Mouse (Mus musculus) liver, embryonic 14.5 days (tissue): ENCODE measurements around the gene Flii. TPM values are rescaled to one million over a fixed set of nuclear protein-coding genes. Genes with fewer than 3 reads are reported as not detected.

Source experiments
- ATAC-seq: fragments of 200-750 bp; cut with Nextera tagmentation; 2 replicates; pipeline ENCODE4 v1.8.0; 2017; ENCODE audit warnings: moderate number of reproducible peaks, mild to moderate bottlenecking, moderate library complexity; ENCODE audit not compliant: insufficient read depth
- DNase-seq, 3 experiments: peaks; one replicate each; pipeline ENCODE4 v3.0.0-alpha.2; 2012 to 2013; ENCODE audit warnings: low read depth in 3 of 3, low spot score in 3 of 3
- H3K27ac ChIP-seq: fragments of 300-500 bp; sonication (generic); 2 replicates; pipeline ENCODE4 v1.5.1; 2014; ENCODE audit warnings: moderate library complexity, mild to moderate bottlenecking, control low read depth, inconsistent platforms
- H3K27me3 ChIP-seq: fragments of 300-500 bp; sonication (generic); 2 replicates; pipeline ENCODE4 v1.6.1; 2014; ENCODE audit warnings: mild to moderate bottlenecking, low read length, moderate library complexity; ENCODE audit not compliant: control insufficient read depth, insufficient read depth
- H3K36me3 ChIP-seq: fragments of 300-500 bp; sonication (generic); replicated peaks from 2 replicates; pipeline ENCODE4 v1.6.1; 2014; ENCODE audit warnings: low read depth; ENCODE audit not compliant: control insufficient read depth, insufficient read depth
- H3K4me1 ChIP-seq, 2 experiments: fragments of 200-500 bp in 1 of 2; fragments of 300-500 bp in 1 of 2; sonication (generic) in 1 of 2; replicated peaks; 2 replicates each; pipeline ENCODE4 v1.6.1; 2012 to 2014; ENCODE audit warnings: antibody characterized with exemption in 1 of 2, inconsistent platforms in 1 of 2, low read length in 1 of 2; ENCODE audit not compliant: control insufficient read depth in 2 of 2, insufficient read depth in 2 of 2
- H3K4me2 ChIP-seq: fragments of 300-500 bp; sonication (generic); 2 replicates; pipeline ENCODE4 v1.6.1; 2014; ENCODE audit warnings: low read depth, mild to moderate bottlenecking, control low read depth, moderate library complexity
- H3K4me3 ChIP-seq, 2 experiments: fragments of 200-500 bp in 1 of 2; fragments of 300-500 bp in 1 of 2; sonication (generic) in 1 of 2; 2 replicates each; pipeline ENCODE4 v1.5.1; 2012 to 2014; ENCODE audit warnings: low read depth in 2 of 2, low read length in 2 of 2, mild to moderate bottlenecking in 2 of 2, control low read depth in 1 of 2, inconsistent platforms in 1 of 2, moderate library complexity in 1 of 2; ENCODE audit not compliant: insufficient read depth in 1 of 2
- H3K9ac ChIP-seq: fragments of 300-500 bp; sonication (generic); replicated peaks from 2 replicates; pipeline ENCODE4 v1.6.1; 2014; ENCODE audit warnings: mild to moderate bottlenecking, control low read depth, moderate library complexity
- H3K9me3 ChIP-seq: fragments of 300-500 bp; sonication (generic); 2 replicates; pipeline ENCODE4 v1.6.1; 2016; ENCODE audit warnings: low read length, mixed read lengths; ENCODE audit not compliant: control insufficient read depth
- CTCF ChIP-seq: IDR thresholded peaks from 2 replicates; pipeline ENCODE4 v1.5.1; 2016; ENCODE audit warnings: antibody characterized with exemption, low read depth, control low read depth
- EP300 ChIP-seq: IDR thresholded peaks from 2 replicates; pipeline ENCODE4 v1.6.1; 2016; ENCODE audit warnings: antibody characterized with exemption, low read depth
- WGBS: fragments of 180-500 bp; shearing (Covaris S2); extraction: QIAGEN DNeasy Blood & Tissue Kit; methylation state at CpG from one replicate; pipeline ENCODE4 v1.1.7; 2014; ENCODE audit not compliant: insufficient replicate concordance; 5-methylcytosine and 5-hydroxymethylcytosine counted together
- polyA plus RNA-seq, 2 experiments: library from polyadenylated mRNA; depleted of rRNA in 1 of 2; stranded (reverse) in 1 of 2; unstranded in 1 of 2; fragments of >200 nt; fragmentation: Nextera tagmentation in 1 of 2; extraction: Ambion mirVana in 1 of 2; gene quantifications; 2 replicates each; pipeline versions ENCODE4 v1.2.1 to v1.2.3; 2012 to 2014

Gene Flii
- polyA plus RNA-seq, 2 experiments: 22.5 to 35.3 TPM

DNA sequence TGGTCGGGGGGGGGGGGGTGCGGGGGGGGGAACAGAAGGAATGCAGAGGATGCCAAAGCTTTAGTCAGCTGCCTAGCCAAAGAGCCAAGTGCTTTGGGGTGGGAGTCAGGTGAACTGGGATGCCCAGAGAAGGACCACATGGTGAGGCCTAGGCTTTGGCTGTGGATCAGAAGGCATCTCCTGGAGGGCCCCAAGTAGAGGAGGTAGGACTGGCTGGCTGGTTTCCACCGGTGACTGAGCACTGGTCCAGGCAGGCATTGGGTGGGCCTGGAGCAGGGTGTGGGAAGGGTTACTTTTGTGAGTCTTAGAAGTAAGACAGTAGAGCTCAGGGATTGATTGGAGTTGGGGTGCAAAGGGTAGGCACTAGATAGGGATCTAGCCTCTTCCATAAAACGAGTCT, 25.5 kb downstream of the Flii start:
- Histone ChIP-seq H3K27ac (no peak overlapping the region), H3K9me3 (no peaks in the 10 kb centered on the region), H3K36me3 (peaks cover 4% of the 10 kb centered on the region; the same call in 1 of the 2 replicates), H3K4me1 (peaks cover 8 to 14% of the 10 kb centered on the region in 2 experiments), H3K27me3 (no peaks in the 10 kb centered on the region), H3K4me2 (no peak overlapping the region), H3K9ac (no peak overlapping the region), H3K4me3 (no peak overlapping the region)
- TF ChIP-seq EP300 (no peak), CTCF (no peak)
- DNase-seq (no peak), ATAC-seq (no peak)
- WGBS: 54% methylated on average over 4 of the region's 4 CpGs

DNA sequence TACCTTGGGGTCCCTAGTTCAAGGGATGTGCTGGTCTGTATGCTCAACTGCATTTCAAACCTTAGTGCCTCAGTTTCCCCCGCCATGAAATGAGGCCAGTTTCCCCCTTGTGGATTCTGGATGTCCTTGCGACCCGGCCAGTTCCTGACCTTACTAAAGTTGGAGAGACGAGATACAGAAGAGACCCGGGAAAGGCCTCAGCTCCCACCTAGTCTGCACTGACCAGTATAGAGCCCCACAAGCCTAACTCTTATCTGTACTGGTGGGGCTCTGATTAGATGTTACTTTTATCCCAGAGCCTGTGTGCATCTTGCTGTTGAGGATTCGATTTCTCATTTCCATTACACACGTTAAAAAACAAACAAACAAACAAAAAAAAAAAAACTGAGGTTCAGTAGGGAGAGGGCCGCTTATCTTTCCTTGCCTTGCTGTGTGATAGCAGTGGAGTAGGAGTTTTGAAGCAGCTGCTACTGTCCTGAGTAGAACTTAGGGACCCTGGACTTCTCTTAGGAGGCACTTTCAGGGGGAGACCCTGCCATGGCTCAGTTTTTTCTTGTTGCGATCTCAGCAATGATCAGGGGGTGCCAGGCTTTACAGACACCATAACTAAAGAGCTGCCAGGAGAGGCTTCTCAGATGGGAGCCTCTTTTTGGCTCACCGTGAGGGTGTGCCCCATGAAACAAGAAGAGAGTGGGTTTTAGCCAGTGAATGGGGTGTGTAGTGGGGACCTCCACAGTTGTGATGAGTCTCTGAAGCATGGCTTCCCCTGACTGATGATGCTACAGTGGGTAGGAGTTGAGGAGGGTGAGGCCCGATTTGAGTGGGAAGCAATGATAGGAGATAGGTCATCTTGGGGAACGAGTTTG, 26.5 kb downstream of the Flii start:
- no peak for TF ChIP-seq EP300
- TF ChIP-seq CTCF: no peak
- peak overlapping the region; percentile 57 for H3K27ac ChIP-seq
- no peaks in the 10 kb centered on the region for H3K9me3 ChIP-seq
- DNase-seq (peak in 1 of 3 experiments; percentile 11), ATAC-seq (no peak)
- H3K4me1 ChIP-seq: peaks cover 8 to 14% of the 10 kb centered on the region in 2 experiments
- 25% methylated on average over 12 of the region's 12 CpGs for WGBS
- H3K9ac ChIP-seq: peak overlapping the region; percentile 95
- peak overlapping the region; percentile 79 to 93 for H3K4me3 ChIP-seq
- no peaks in the 10 kb centered on the region for H3K27me3 ChIP-seq
- peak overlapping the region; percentile 94 for H3K4me2 ChIP-seq
- H3K36me3 ChIP-seq: no peaks in the 10 kb centered on the region

GRCm38 (mm10) chr11:60699524-60700075, 27.5 kb downstream of the Flii start, which contains the start of gene Llgl1:
Gene Llgl1 (plus strand): TSS chr11:60699723.
- H3K27me3 ChIP-seq: no peaks in the 10 kb centered on the region
- peak within 1 kb of the TSS; percentile 95 for H3K9ac ChIP-seq
- WGBS: under 1% methylated on average over 51 of the region's 73 CpGs
- H3K9me3 ChIP-seq: no peaks in the 10 kb centered on the region
- H3K4me2 ChIP-seq: peak within 1 kb of the TSS; percentile 94
- no peaks in the 10 kb centered on the region for H3K36me3 ChIP-seq
- peak within 1 kb of the TSS; percentile 79 to 93 for H3K4me3 ChIP-seq
- DNase-seq: peak; percentile 79 to 85 (median 82)
- H3K27ac ChIP-seq: peak within 1 kb of the TSS; percentile 57
- H3K4me1 ChIP-seq: peaks cover 8 to 14% of the 10 kb centered on the region in 2 experiments
- peak; percentile 91 for ATAC-seq
- TF ChIP-seq CTCF: no peak
- no peak for TF ChIP-seq EP300

DNA sequence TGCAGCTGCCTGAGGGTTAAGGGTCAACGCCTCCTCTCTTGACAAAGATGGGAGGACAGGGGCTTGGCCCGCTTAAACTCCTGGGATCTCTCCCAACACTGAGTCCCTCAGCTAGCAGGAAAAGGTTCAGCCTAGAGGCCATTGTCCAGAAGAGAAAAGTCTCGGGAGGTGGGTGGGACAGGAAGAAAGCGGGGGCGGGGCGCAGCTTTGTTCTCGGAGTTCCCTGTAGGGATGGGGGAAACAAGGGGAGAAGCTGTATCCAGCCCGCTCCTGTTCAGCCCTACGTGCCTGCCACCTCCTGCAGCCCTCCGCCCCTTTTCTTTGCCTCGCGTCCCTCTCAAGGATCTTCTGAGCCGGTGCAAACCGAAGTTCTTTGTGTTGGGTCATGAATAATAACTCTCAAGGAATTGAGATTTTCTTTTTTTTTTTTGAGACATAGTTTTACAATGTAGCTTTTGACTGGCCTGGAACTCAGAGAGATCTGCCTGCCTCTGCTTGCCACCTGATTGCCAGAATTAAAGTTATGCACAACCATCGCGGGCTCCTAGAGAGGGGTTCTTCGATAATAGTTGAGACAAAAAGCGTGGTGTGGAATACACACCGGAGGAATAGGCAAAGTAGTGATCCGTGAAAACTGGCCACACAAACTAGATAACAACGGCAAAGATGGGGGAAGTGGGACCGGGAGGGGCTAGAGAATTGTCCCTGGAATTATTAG, 28.1 kb downstream of the Flii start:
- Histone ChIP-seq H3K4me2 (peak overlapping the region; percentile 94), H3K27ac (peak overlapping the region; percentile 20; the same call in 1 of the 2 replicates), H3K4me3 (peak overlapping the region; percentile 79 to 93), H3K27me3 (no peaks in the 10 kb centered on the region), H3K9ac (peak overlapping the region; percentile 10), H3K9me3 (no peaks in the 10 kb centered on the region), H3K36me3 (no peaks in the 10 kb centered on the region), H3K4me1 (peaks cover 8 to 14% of the 10 kb centered on the region in 2 experiments)
- DNase-seq (no peak), ATAC-seq (peak; percentile 17)
- no peak for TF ChIP-seq CTCF
- no peak for TF ChIP-seq EP300
- WGBS: 6% methylated on average over 22 of the region's 22 CpGs
